Mouse (Mus musculus) hindbrain, postnatal 0 days (tissue): ENCODE results near the gene Hivep2. TPM values are rescaled to one million over a fixed set of nuclear protein-coding genes. Genes with fewer than 3 reads are reported as not detected.
A peak's percentile ranks its signal among the peaks of the same experiment; 100 is the strongest.

Experiments
- ATAC-seq: fragments of 200-750 bp; cut with Nextera tagmentation; 2 replicates; pipeline ENCODE4 v1.8.0; 2017; ENCODE audit warnings: mild to moderate bottlenecking, moderate TSS enrichment, moderate library complexity
- DNase-seq: peaks from one replicate; pipeline ENCODE4 v3.0.0-alpha.2; 2015; ENCODE audit warnings: low spot score
- H3K27ac ChIP-seq: fragments of 300-500 bp; sonication (generic); 2 replicates; pipeline ENCODE4 v1.5.1; 2014; ENCODE audit warnings: mild to moderate bottlenecking
- H3K27me3 ChIP-seq: fragments of 300-500 bp; sonication (generic); 2 replicates; pipeline ENCODE4 v1.6.1; 2014; ENCODE audit warnings: low read length, mixed read lengths; ENCODE audit not compliant: insufficient read depth
- H3K36me3 ChIP-seq: fragments of 300-500 bp; sonication (generic); 2 replicates; pipeline ENCODE4 v1.6.1; 2014; ENCODE audit warnings: low read length, mixed read lengths; ENCODE audit not compliant: insufficient read depth
- H3K4me1 ChIP-seq: fragments of 300-500 bp; sonication (generic); 2 replicates; pipeline ENCODE4 v1.6.1; 2014; ENCODE audit warnings: antibody characterized with exemption, low read length, mixed read lengths; ENCODE audit not compliant: insufficient read depth
- H3K4me2 ChIP-seq: fragments of 300-500 bp; sonication (generic); 2 replicates; pipeline ENCODE4 v1.6.1; 2014; ENCODE audit warnings: low read depth, mild to moderate bottlenecking, low read length, moderate library complexity, mixed read lengths
- H3K4me3 ChIP-seq: fragments of 300-500 bp; sonication (generic); 2 replicates; pipeline ENCODE4 v1.5.1; 2014; ENCODE audit warnings: low read length
- H3K9ac ChIP-seq: fragments of 300-500 bp; sonication (generic); replicated peaks from 2 replicates; pipeline ENCODE4 v1.6.1; 2014; ENCODE audit warnings: mild to moderate bottlenecking, low read length, moderate library complexity, mixed read lengths
- H3K9me3 ChIP-seq: fragments of 300-500 bp; sonication (generic); 2 replicates; pipeline ENCODE4 v1.6.1; 2016; ENCODE audit warnings: low read length, mixed read lengths
- CTCF ChIP-seq: IDR thresholded peaks from 2 replicates; pipeline ENCODE4 v1.5.1; 2016; ENCODE audit warnings: antibody characterized with exemption, control low read depth, low read depth
- WGBS: fragments of 180-500 bp; shearing (Covaris S2); extraction: QIAGEN DNeasy Blood & Tissue Kit; methylation state at CpG from one replicate; pipeline ENCODE4 v1.1.7; 2014; 5-methylcytosine and 5-hydroxymethylcytosine counted together
- polyA plus RNA-seq: library from polyadenylated mRNA; unstranded; fragments of >200 nt; fragmentation: Nextera tagmentation; extraction: Ambion mirVana; gene quantifications from 2 replicates; pipeline ENCODE4 v1.2.1, GENCODE M21; 2015
- total RNA-seq: library from RNA; depleted of rRNA; stranded (reverse); fragments of >200 nt; gene quantifications from 2 replicates; pipeline ENCODE4 v1.2.3, GENCODE M21; 2014

Hivep2 gene
- total and polyA plus RNA-seq, 2 experiments from 2014 or later = 13.6 to 43.5 TPM

DNA sequence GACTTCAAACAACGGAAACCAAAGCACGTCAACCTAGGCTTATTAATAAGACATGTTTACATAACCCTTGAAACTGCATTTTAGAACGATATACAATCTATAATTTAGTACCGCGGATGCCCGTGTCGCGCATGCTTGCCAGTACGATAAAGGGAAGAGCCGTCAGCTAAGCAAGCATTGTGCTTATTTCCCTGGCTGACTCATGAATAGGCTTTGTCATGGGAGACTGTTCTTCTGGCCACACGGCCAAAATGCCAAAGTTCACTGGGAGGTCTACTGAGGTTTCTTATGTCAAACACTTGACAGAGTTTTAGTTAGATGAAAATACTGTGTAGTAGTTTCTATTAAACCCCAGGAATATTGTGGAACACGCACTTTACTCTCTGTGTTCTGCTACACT lies 17.8 kb downstream of the Hivep2 start:
- WGBS = 36% methylated on average over 12 of the region's 12 CpGs
- DNase-seq = peak; percentile 22
- H3K4me3 ChIP-seq = 0 out of 2 replicates have a peak overlapping the region, but pooled peaks have one; percentile 60
- H3K36me3 ChIP-seq = no peaks in the 10 kb centered on the region
- ATAC-seq = no peak
- TF ChIP-seq CTCF = no peak
- peak overlapping the region; percentile 76 for H3K4me2 ChIP-seq
- peak overlapping the region; percentile 83 for H3K27ac ChIP-seq
- no peaks in the 10 kb centered on the region for H3K27me3 ChIP-seq
- H3K4me1 ChIP-seq = no peaks in the 10 kb centered on the region
- H3K9me3 ChIP-seq = no peaks in the 10 kb centered on the region
- peak overlapping the region; percentile 56 for H3K9ac ChIP-seq

DNA sequence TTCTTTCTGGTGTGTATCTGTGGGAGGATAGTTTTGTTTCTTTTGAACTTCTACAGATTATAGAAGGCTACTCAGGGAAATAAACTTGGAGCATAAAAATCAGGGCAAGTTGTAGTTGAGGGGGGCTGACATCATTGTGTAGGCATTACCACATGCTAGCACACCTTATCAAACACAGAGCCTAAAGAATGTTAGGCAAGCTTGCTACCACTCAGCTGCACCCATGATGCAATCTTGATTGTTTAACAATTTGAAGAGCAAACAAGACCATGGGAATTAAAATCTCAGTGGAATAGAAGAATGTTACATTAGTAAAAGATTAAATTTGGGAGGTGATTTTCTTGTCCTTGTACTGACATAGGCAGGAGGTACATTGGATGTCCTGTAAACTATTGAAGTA lies 18.4 kb downstream of the Hivep2 start:
- H3K27me3 ChIP-seq = no peaks in the 10 kb centered on the region
- no peaks in the 10 kb centered on the region for H3K36me3 ChIP-seq
- no peak overlapping the region for H3K4me2 ChIP-seq
- no peak for TF ChIP-seq CTCF
- H3K9me3 ChIP-seq = no peaks in the 10 kb centered on the region
- ATAC-seq = no peak
- H3K27ac ChIP-seq = no peak overlapping the region
- no peak overlapping the region for H3K9ac ChIP-seq
- no peak overlapping the region for H3K4me3 ChIP-seq
- no peaks in the 10 kb centered on the region for H3K4me1 ChIP-seq
- DNase-seq = no peak

DNA sequence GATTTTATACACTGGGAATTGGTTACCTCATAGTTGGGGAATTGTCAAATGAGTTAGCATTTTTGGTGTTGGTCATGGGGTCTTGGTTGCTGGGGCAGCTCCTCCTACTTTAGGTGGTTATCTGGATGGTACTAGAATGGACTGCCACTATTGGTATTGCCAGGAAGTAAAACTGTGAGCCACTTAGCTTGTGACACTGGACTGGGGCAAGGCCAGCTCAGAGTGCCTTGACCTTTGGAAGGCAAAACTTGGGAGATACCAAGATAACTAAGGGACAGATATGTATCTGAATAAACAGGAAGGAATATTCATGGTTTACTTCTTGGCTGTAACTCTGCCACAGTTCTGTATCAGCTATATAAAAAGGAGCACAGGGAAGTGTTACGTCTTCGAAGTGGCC lies 20.7 kb downstream of the Hivep2 start:
- Histone ChIP-seq H3K27me3 (no peaks in the 10 kb centered on the region), H3K4me1 (no peaks in the 10 kb centered on the region), H3K9me3 (no peaks in the 10 kb centered on the region), H3K27ac (no peak overlapping the region), H3K9ac (no peak overlapping the region), H3K36me3 (no peaks in the 10 kb centered on the region), H3K4me2 (no peak overlapping the region), H3K4me3 (no peak overlapping the region)
- 100% methylated on average over 2 of the region's 2 CpGs for WGBS
- no peak for TF ChIP-seq CTCF
- DNase-seq (no peak), ATAC-seq (no peak)

DNA sequence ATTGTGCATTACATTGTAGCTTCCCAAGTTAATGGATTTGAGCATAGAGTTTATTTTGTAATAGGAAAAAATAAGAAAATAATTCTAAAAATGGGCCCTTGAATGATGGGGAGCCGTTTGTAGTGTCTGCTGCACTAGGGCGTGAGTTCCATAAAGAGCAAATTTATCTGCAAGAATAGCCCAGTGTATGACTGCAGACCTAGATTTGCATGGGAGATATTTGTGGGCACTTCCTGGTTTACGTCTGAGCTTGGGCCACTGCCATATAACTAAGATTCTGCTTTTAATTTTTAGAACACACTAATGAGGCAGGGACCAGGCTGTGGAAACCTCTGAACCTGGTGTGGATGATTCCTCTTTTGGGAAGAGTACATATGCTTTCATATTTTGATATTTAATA lies 21.5 kb downstream of the Hivep2 start:
- DNase-seq (no peak), ATAC-seq (no peak)
- H3K4me3 ChIP-seq = no peak overlapping the region
- no peak for TF ChIP-seq CTCF
- WGBS = 88% methylated on average over 3 of the region's 3 CpGs
- H3K27ac ChIP-seq = no peak overlapping the region
- no peaks in the 10 kb centered on the region for H3K4me1 ChIP-seq
- no peak overlapping the region for H3K4me2 ChIP-seq
- H3K9ac ChIP-seq = no peak overlapping the region
- no peaks in the 10 kb centered on the region for H3K36me3 ChIP-seq
- H3K9me3 ChIP-seq = no peaks in the 10 kb centered on the region
- no peaks in the 10 kb centered on the region for H3K27me3 ChIP-seq

DNA sequence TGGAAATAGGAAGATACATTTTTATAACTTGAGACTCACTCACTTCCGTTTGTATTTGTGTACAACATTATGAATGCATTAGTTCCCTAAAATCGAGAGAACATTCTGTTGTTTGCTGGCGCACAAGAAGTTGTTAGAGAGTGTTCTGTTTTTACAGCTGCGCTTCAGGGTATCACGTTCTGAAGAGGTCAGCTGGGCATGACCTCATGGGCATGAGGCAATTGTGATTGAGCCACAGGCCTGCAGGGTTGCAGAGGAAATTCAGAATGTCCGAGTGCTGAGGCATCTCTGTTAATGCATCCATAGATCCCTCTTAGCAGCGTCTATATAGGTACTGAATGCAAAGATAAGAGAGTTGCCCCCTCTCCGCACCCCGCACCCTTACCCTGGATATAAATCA lies 22.4 kb downstream of the Hivep2 start:
- Histone ChIP-seq H3K27me3 (no peaks in the 10 kb centered on the region), H3K4me1 (no peaks in the 10 kb centered on the region), H3K36me3 (no peaks in the 10 kb centered on the region), H3K4me3 (no peak overlapping the region), H3K27ac (no peak overlapping the region), H3K9me3 (no peaks in the 10 kb centered on the region), H3K4me2 (no peak overlapping the region), H3K9ac (no peak overlapping the region)
- ATAC-seq = no peak
- DNase-seq = no peak
- WGBS = 74% methylated on average over 9 of the region's 9 CpGs
- TF ChIP-seq CTCF = no peak

DNA sequence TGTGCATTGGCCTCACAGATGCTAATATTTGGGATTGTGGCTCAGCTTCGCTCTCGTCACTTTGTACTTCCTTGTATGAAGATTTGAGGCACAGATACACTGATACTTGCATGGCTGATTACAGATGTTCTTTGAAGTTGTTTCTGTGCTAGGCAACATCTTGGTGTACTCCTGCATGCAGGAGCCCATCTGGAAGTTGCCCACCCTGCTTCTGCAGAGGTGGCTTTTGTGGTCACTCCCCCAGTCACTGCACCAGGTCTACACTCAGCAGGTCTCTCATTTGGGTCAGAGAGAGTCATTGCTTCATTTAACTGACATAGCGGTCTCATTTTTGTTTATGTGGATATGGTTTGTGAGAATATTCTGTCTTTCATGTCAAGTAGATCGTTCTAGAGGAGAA lies 22.9 kb downstream of the Hivep2 start:
- no peak for DNase-seq
- H3K4me2 ChIP-seq = no peak overlapping the region
- H3K36me3 ChIP-seq = no peaks in the 10 kb centered on the region
- WGBS = 86% methylated on average over 4 of the region's 4 CpGs
- H3K9ac ChIP-seq = no peak overlapping the region
- ATAC-seq = no peak
- TF ChIP-seq CTCF = no peak
- H3K27ac ChIP-seq = no peak overlapping the region
- no peaks in the 10 kb centered on the region for H3K9me3 ChIP-seq
- no peaks in the 10 kb centered on the region for H3K27me3 ChIP-seq
- H3K4me1 ChIP-seq = no peaks in the 10 kb centered on the region
- no peak overlapping the region for H3K4me3 ChIP-seq

DNA sequence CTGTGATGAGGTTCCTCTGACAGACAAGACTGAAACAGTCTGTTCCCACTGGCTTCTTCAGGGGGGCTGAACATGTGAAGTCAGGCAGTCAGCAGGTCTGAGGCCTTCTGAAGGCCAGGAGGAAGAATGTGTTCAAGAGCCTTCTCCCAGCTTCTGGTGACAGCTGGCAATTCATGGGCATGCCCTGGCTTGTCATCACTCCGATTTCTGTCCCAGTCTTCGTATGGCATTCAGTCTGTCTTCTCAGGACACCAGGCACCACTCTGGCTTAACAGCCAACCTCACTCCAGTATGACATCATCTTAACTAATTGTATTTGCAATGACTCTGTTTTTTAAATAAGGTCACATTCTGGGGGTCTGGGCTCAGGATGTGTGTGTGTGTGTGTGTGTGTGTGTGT lies 25.0 kb downstream of the Hivep2 start:
- H3K9me3 ChIP-seq = no peaks in the 10 kb centered on the region
- WGBS = 78% methylated on average over 2 of the region's 2 CpGs

More for the DNA sequence above, 25.0 kb downstream of the Hivep2 start:
- DNase-seq = no peak
- no peaks in the 10 kb centered on the region for H3K27me3 ChIP-seq
- H3K36me3 ChIP-seq = no peaks in the 10 kb centered on the region
- no peak overlapping the region for H3K4me3 ChIP-seq
- H3K9ac ChIP-seq = no peak overlapping the region
- no peaks in the 10 kb centered on the region for H3K4me1 ChIP-seq
- TF ChIP-seq CTCF = no peak
- H3K4me2 ChIP-seq = no peak overlapping the region
- no peak for ATAC-seq
- H3K27ac ChIP-seq = no peak overlapping the region
